ENCODE assay signal across 8 mouse cellular contexts in genomic region chr4:124802309-124803260, GRCm38 (mm10). TPM values are rescaled to one million over a fixed set of nuclear protein-coding genes. Genes with fewer than 3 reads are reported as not detected.
A peak's percentile ranks its signal among the peaks of the same experiment; 100 is the strongest.
DNase-seq lines count a peak whose midpoint lies in the region; ATAC-seq and TF ChIP-seq lines count a peak whose summit lies in the region.

No protein-coding gene starts in this region.

- peak overlapping the region; percentile 75 for H3K9ac ChIP-seq in ES-Bruce4 (ENCODE audit: low read depth, poor library complexity, severe bottlenecking)
- peak overlapping the region; percentile 79 for H3K9ac ChIP-seq in forebrain, embryonic 14.5 days (ENCODE audit: low read length)

- peak overlapping the region; percentile 76 for H3K4me2 ChIP-seq in forebrain, embryonic 14.5 days (ENCODE audit: low read length)

- DNase-seq in forebrain, embryonic 14.5 days (ENCODE audit: low spot score), result peak; percentile 98
- DNase-seq in heart, postnatal 25 days (ENCODE audit: low spot score), result peak; percentile 94
- peak; percentile 95 to 96 for DNase-seq in layer of hippocampus, adult 18-20 months (ENCODE audit: low spot score in 2 of 2)
- peak; percentile 95 for DNase-seq in lung, adult 2 months
- DNase-seq in thymus, adult 18-20 months, result peak; percentile 96 to 97

- H3K4me1 ChIP-seq in ES-Bruce4 (ENCODE audit: control insufficient read depth, insufficient read depth, low read length), result no peaks in the 10 kb centered on the region
- H3K4me1 ChIP-seq in forebrain, embryonic 14.5 days (ENCODE audit: control insufficient read depth, insufficient read depth, low read length), result peaks cover 7% of the 10 kb centered on the region; the same call in 1 of the 2 replicates
- H3K4me1 ChIP-seq in lung, adult 2 months (ENCODE audit: control insufficient read depth, insufficient read depth, low read length), result 0 out of 2 replicates have a peak, but pooled peaks cover 5% of the 10 kb centered on the region

- peak; percentile 95 for ATAC-seq in cerebellum, adult (ENCODE audit: insufficient number of reproducible peaks, low FRiP score, low TSS enrichment)
- peak; percentile 100 for ATAC-seq in forebrain, embryonic 14.5 days
- ATAC-seq in neutrophil, adult 5-6 weeks (ENCODE audit: extremely low read depth, insufficient number of reproducible peaks, low FRiP score, poor library complexity, severe bottlenecking), result peak; percentile 97

- no peaks in the 10 kb centered on the region for H3K27me3 ChIP-seq in ES-Bruce4 (ENCODE audit: control insufficient read depth, insufficient read depth, low read length, poor library complexity, severe bottlenecking)
- H3K27me3 ChIP-seq in forebrain, embryonic 14.5 days (replicated peaks; ENCODE audit: control insufficient read depth, insufficient read depth, low read length), result no peaks in the 10 kb centered on the region

- TF ChIP-seq CTCF in ES-Bruce4 (IDR thresholded peaks at IDR 0.05; ENCODE audit: low read depth, low read length), result no peak
- no peak for TF ChIP-seq CTCF in lung, adult 2 months (IDR thresholded peaks at IDR 0.05; ENCODE audit: insufficient read depth, low read length)

- intact Hi-C loops in heart, postnatal 25 days (cut with DNase I), result loop anchor here (5.0 kb wide), 2 partner anchors 55 to 85 kb away; no protein-coding TSS in a partner anchor

- H3K36me3 ChIP-seq in ES-Bruce4 (ENCODE audit: control insufficient read depth, insufficient read depth, low read length, poor library complexity, severe bottlenecking), result peaks cover 16% of the 10 kb centered on the region
- H3K36me3 ChIP-seq in forebrain, embryonic 14.5 days (ENCODE audit: control insufficient read depth, insufficient read depth, low read length), result peaks cover 53% of the 10 kb centered on the region

- TF ChIP-seq EP300 in ES-Bruce4 (IDR thresholded peaks at IDR 0.05; ENCODE audit: insufficient read depth, low read depth, low read length), result no peak

- peak overlapping the region; percentile 92 for H3K4me3 ChIP-seq in ES-Bruce4 (ENCODE audit: low read depth, low read length)
- peak overlapping the region; percentile 67 for H3K4me3 ChIP-seq in forebrain, embryonic 14.5 days (ENCODE audit: low read depth, low read length)
- peak overlapping the region; percentile 83 for H3K4me3 ChIP-seq in lung, adult 2 months (replicated peaks; ENCODE audit: extremely low read depth, low read depth, low read length)

- WGBS in forebrain, embryonic 14.5 days, result 1% methylated on average over 50 of the region's 53 CpGs
- WGBS in lung, adult 2 months, result under 1% methylated on average over 53 of the region's 53 CpGs

- H3K27ac ChIP-seq in ES-Bruce4 (ENCODE audit: insufficient read depth, low read length), result peak overlapping the region; percentile 69
- peak overlapping the region; percentile 92 for H3K27ac ChIP-seq in forebrain, embryonic 14.5 days (ENCODE audit: low read depth, low read length)

- no peaks in the 10 kb centered on the region for H3K9me3 ChIP-seq in ES-Bruce4 (replicated peaks; ENCODE audit: control insufficient read depth, insufficient read depth, low read length, poor library complexity, severe bottlenecking)
- no peaks in the 10 kb centered on the region for H3K9me3 ChIP-seq in forebrain, embryonic 14.5 days (replicated peaks; ENCODE audit: control insufficient read depth, low read length)

- TF ChIP-seq POLR2A in ES-Bruce4 (IDR thresholded peaks at IDR 0.05; ENCODE audit: insufficient read depth, low read length), result no peak
- TF ChIP-seq POLR2A in lung, adult 2 months (IDR thresholded peaks at IDR 0.05; ENCODE audit: borderline replicate concordance, extremely low read depth, low read depth, low read length), result peak; percentile 69; the same call in 1 of the 2 replicates

RNA-seq across cellular contexts. Expression of gene Mtf1, which starts 0.7 kb away (rescaled TPM):
- polyA plus RNA-seq in ES-Bruce4 (2011; ENCODE audit: insufficient read depth, insufficient read length, low read depth, missing spikeins), result 15.8 and 16.4 TPM in 2 replicates
- polyA plus RNA-seq in forebrain, embryonic 14.5 days (2014; fragmentation: Nextera tagmentation; extraction: Ambion mirVana), result 12.7 and 13.6 TPM in 2 replicates
- 10 to 100 TPM; 13.7 to 16.5 TPM for total RNA-seq in heart, postnatal 25 days (2021)
- total RNA-seq in layer of hippocampus, adult 18-20 months (2021), result 10 to 100 TPM; 26.0 to 29.3 TPM
- polyA plus RNA-seq in lung, adult 2 months (2012; rRNA removed), result 6.5 and 8.0 TPM in 2 replicates
- 20.4 and 22.7 TPM in 2 replicates for total RNA-seq in neutrophil, adult 5-6 weeks (2017)

RNA-seq across cellular contexts. Expression of gene Yrdc, which starts 47.9 kb away (rescaled TPM):
- polyA plus RNA-seq in ES-Bruce4 (2011; ENCODE audit: insufficient read depth, insufficient read length, low read depth, missing spikeins), result 41.9 and 48.4 TPM in 2 replicates
- 57.1 and 62.4 TPM in 2 replicates for polyA plus RNA-seq in forebrain, embryonic 14.5 days (2014; fragmentation: Nextera tagmentation; extraction: Ambion mirVana)
- 10 to 100 TPM; 16.1 to 16.6 TPM for total RNA-seq in heart, postnatal 25 days (2021)
- total RNA-seq in layer of hippocampus, adult 18-20 months (2021), result 10 to 100 TPM; 34.3 to 36.6 TPM
- 28.6 and 38.0 TPM in 2 replicates for polyA plus RNA-seq in lung, adult 2 months (2012; rRNA removed)
- 22.5 and 30.2 TPM in 2 replicates for total RNA-seq in neutrophil, adult 5-6 weeks (2017)

RNA-seq across cellular contexts. Expression of gene 1110065P20Rik, which starts 48.4 kb away (rescaled TPM):
- 15.1 and 16.0 TPM in 2 replicates for polyA plus RNA-seq in ES-Bruce4 (2011; ENCODE audit: insufficient read depth, insufficient read length, low read depth, missing spikeins)
- 78.0 and 90.7 TPM in 2 replicates for polyA plus RNA-seq in forebrain, embryonic 14.5 days (2014; fragmentation: Nextera tagmentation; extraction: Ambion mirVana)
- total RNA-seq in heart, postnatal 25 days (2021), result 10 to 100 TPM; 21.8 to 23.8 TPM
- total RNA-seq in layer of hippocampus, adult 18-20 months (2021), result 10 to 100 TPM; 79.5 to 89.0 TPM
- polyA plus RNA-seq in lung, adult 2 months (2012; rRNA removed), result 37.8 and 43.6 TPM in 2 replicates
- total RNA-seq in neutrophil, adult 5-6 weeks (2017), result 4.7 and 7.2 TPM in 2 replicates

RNA-seq across cellular contexts. Expression of gene Maneal, which starts 59.4 kb away (rescaled TPM):
- 3.8 and 4.8 TPM in 2 replicates for polyA plus RNA-seq in ES-Bruce4 (2011; ENCODE audit: insufficient read depth, insufficient read length, low read depth, missing spikeins)
- 12.9 and 13.4 TPM in 2 replicates for polyA plus RNA-seq in forebrain, embryonic 14.5 days (2014; fragmentation: Nextera tagmentation; extraction: Ambion mirVana)
- total RNA-seq in heart, postnatal 25 days (2021), result under 1 TPM; 0.08 to 0.29 TPM
- total RNA-seq in layer of hippocampus, adult 18-20 months (2021), result 10 to 100 TPM; 51.5 to 52.1 TPM
- 0.29 and 0.32 TPM in 2 replicates for polyA plus RNA-seq in lung, adult 2 months (2012; rRNA removed)
- total RNA-seq in neutrophil, adult 5-6 weeks (2017), result 0.49 TPM in 1 of 2 replicates, not detected in the other

Comparison
In these comparisons a context has a peak if more than half of its experiments do, and no peak if none do; other contexts are left out.
1. Peak in every context shown above with its lines: DNase-seq, ATAC-seq, H3K4me3 ChIP-seq and H3K27ac ChIP-seq.